ENCODE assay signal across 8 mouse cellular contexts in the genomic region with DNA sequence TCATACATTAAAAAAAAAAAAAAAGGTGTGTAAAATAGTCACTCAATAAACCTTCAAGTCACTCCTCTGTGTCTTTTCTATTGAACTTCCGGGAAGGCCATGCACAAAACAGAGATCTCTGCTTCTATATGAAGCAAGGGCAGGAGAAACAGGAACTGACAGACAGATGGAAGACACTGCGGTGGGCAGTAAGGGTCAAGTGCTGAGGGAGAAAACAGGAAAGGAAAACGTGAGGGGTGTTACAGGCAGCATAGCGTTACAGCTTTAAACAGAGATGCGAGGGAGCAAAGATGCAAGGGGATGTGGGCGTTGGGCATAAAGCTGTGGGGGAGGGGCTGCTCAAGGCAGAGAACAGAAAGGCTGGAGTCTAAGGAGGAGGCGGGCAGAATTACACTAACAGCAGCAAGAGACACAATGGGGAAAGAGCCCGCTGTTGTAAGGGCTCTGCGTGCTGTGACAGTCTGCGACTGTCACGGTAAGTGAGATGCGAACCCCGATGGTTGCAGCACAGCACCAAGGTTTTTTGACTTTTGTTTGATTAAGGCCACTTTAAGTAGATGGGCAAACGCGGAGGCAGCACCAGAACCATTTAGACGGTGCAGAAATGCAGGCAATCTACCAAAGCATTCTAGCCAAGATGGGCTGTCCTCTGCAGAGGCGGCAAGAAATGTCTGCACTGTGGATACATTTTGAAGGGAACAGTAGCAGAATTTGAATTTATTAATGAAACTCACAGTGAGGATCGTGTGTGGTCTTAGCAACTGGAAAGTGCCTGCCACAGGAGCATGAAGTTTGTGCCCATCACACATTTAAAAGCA.
DNase-seq lines count a peak whose midpoint lies in the region; ATAC-seq lines count a peak whose summit lies in the region.

No protein-coding gene starts in this region.

- H3K4me3 ChIP-seq in lung, embryonic 15.5 days: 0 out of 2 replicates have a peak overlapping the region, but pooled peaks have one; percentile 21
- H3K4me3 ChIP-seq in embryonic facial prominence, embryonic 10.5 days: peak overlapping the region; percentile 48
- no peak overlapping the region; the same call in 1 of the 2 replicates for H3K4me3 ChIP-seq in intestine, embryonic 15.5 days (replicated peaks)

- ATAC-seq in lung, embryonic 15.5 days (ENCODE audit: borderline replicate concordance, extremely low read depth, low FRiP score, low TSS enrichment): no peak
- ATAC-seq in intestine, embryonic 15.5 days: 0 out of 2 replicates have a peak, but pooled peaks have one; percentile 10

- H3K4me2 ChIP-seq in lung, embryonic 15.5 days: peak overlapping the region; percentile 52
- H3K4me2 ChIP-seq in intestine, embryonic 15.5 days (replicated peaks): peak overlapping the region; percentile 48

- H3K36me3 ChIP-seq in lung, embryonic 15.5 days: no peaks in the 10 kb centered on the region
- H3K36me3 ChIP-seq in embryonic facial prominence, embryonic 10.5 days (replicated peaks): no peaks in the 10 kb centered on the region
- H3K36me3 ChIP-seq in intestine, embryonic 15.5 days: no peaks in the 10 kb centered on the region

- no peaks in the 10 kb centered on the region for H3K9me3 ChIP-seq in lung, embryonic 15.5 days
- no peaks in the 10 kb centered on the region for H3K9me3 ChIP-seq in embryonic facial prominence, embryonic 10.5 days
- no peaks in the 10 kb centered on the region for H3K9me3 ChIP-seq in intestine, embryonic 15.5 days

- H3K27me3 ChIP-seq in lung, embryonic 15.5 days: no peaks in the 10 kb centered on the region
- H3K27me3 ChIP-seq in embryonic facial prominence, embryonic 10.5 days (replicated peaks; ENCODE audit: low read depth, poor library complexity, severe bottlenecking): peaks cover 5% of the 10 kb centered on the region; the same call in 1 of the 2 replicates
- H3K27me3 ChIP-seq in intestine, embryonic 15.5 days (replicated peaks): no peaks in the 10 kb centered on the region

- H3K27ac ChIP-seq in lung, embryonic 15.5 days: no peak overlapping the region
- peak overlapping the region; percentile 19; the same call in 1 of the 2 replicates for H3K27ac ChIP-seq in embryonic facial prominence, embryonic 10.5 days (replicated peaks)
- no peak overlapping the region for H3K27ac ChIP-seq in intestine, embryonic 15.5 days

- peaks cover 15% of the 10 kb centered on the region for H3K4me1 ChIP-seq in lung, embryonic 15.5 days
- H3K4me1 ChIP-seq in embryonic facial prominence, embryonic 10.5 days: peaks cover 15% of the 10 kb centered on the region
- no peaks in the 10 kb centered on the region for H3K4me1 ChIP-seq in intestine, embryonic 15.5 days (replicated peaks)

- no peak for DNase-seq in lung, adult 18-20 months
- DNase-seq in embryonic facial prominence, embryonic 10.5 days (ENCODE audit: low spot score): peak; percentile 62
- peak; percentile 12 for DNase-seq in lung, postnatal 10 days
- peak; percentile 29 to 37 for DNase-seq in right cerebral cortex, adult 2 months (ENCODE audit: low spot score in 2 of 2)
- DNase-seq in cerebellum, postnatal 36 days: no peak
- no peak for DNase-seq in urinary bladder, postnatal 10 days (ENCODE audit: low spot score)

- 13% methylated on average over 18 of the region's 18 CpGs for WGBS in lung, embryonic 15.5 days
- 14% methylated on average over 18 of the region's 18 CpGs for WGBS in embryonic facial prominence, embryonic 10.5 days
- WGBS in intestine, embryonic 15.5 days: 30% methylated on average over 18 of the region's 18 CpGs

- peak overlapping the region; percentile 22; the same call in 1 of the 2 replicates for H3K9ac ChIP-seq in lung, embryonic 15.5 days
- H3K9ac ChIP-seq in intestine, embryonic 15.5 days: no peak overlapping the region

Comparison
In these comparisons a context has a peak if more than half of its experiments do, and no peak if none do; other contexts are left out.
1. DNase-seq: peak in embryonic facial prominence, embryonic 10.5 days (single experiment), lung, postnatal 10 days (single experiment) and right cerebral cortex, adult 2 months (2 of 2); none in lung, adult 18-20 months (0 of 2), cerebellum, postnatal 36 days (0 of 2) and urinary bladder, postnatal 10 days (single experiment).